Mouse (Mus musculus) ovary, postnatal 36 days (tissue): ENCODE results near the gene Ankrd24.
"Not testable (repeated sequence)": the region's sequence is repeated elsewhere in the genome, so short reads cannot be mapped to it uniquely, and the experiment has no call there.

Source experiments
- DNase-seq: peaks from one replicate; pipeline ENCODE4 v3.0.0; 2022; ENCODE audit warnings: low spot score, mixed read lengths

Gene Ankrd24

GRCm38 (mm10) chr10:81605666-81605973 lies 22.7 kb upstream of the Ankrd24 start:
- no peak for DNase-seq

GRCm38 (mm10) chr10:81605974-81606751 lies 22.2 kb upstream of the Ankrd24 start, which contains the start of gene BC025920:
Gene BC025920 (plus strand): TSS chr10:81606270.
- DNase-seq, result peak; percentile 91

GRCm38 (mm10) chr10:81608308-81608707 lies 20.0 kb upstream of the Ankrd24 start:
- DNase-seq, result no peak

- DNase-seq, result no peak
These were observed 15.6 kb upstream of the Ankrd24 start for GRCm38 (mm10) chr10:81612779-81613178.

- DNase-seq, result no peak
These were observed 12.9 kb upstream of the Ankrd24 start for GRCm38 (mm10) chr10:81615486-81615885.

- DNase-seq, result no peak
These were observed 8.4 kb upstream of the Ankrd24 start for GRCm38 (mm10) chr10:81619976-81620375.

GRCm38 (mm10) chr10:81620786-81621185 lies 7.6 kb upstream of the Ankrd24 start:
- DNase-seq, result no peak

GRCm38 (mm10) chr10:81623441-81623840 lies 4.9 kb upstream of the Ankrd24 start:
- DNase-seq, result no peak

- DNase-seq, result no peak
These were observed 2.0 kb upstream of the Ankrd24 start for GRCm38 (mm10) chr10:81626101-81626993.

GRCm38 (mm10) chr10:81626994-81627835 lies 1.1 kb upstream of the Ankrd24 start, which contains the start of gene Sirt6:
Gene Sirt6 (minus strand): TSS chr10:81627797.
- peak; percentile 88 for DNase-seq

- DNase-seq, result no peak
These were observed 512 bp upstream of the Ankrd24 start for GRCm38 (mm10) chr10:81627836-81628220.

GRCm38 (mm10) chr10:81633253-81634099 lies 5.1 kb downstream of the Ankrd24 start:
- DNase-seq, result peak; percentile 87

- no peak for DNase-seq
These were observed 8.0 kb downstream of the Ankrd24 start for GRCm38 (mm10) chr10:81636338-81636737.

- DNase-seq, result no peak
These were observed 9.8 kb downstream of the Ankrd24 start for GRCm38 (mm10) chr10:81638101-81638500.

GRCm38 (mm10) chr10:81640825-81641224 lies 12.5 kb downstream of the Ankrd24 start:
- not testable (repeated sequence) for DNase-seq

GRCm38 (mm10) chr10:81641566-81641965 lies 13.2 kb downstream of the Ankrd24 start:
- no peak for DNase-seq

GRCm38 (mm10) chr10:81641978-81642647 lies 13.8 kb downstream of the Ankrd24 start:
- DNase-seq, result no peak

- no peak for DNase-seq
These were observed 14.5 kb downstream of the Ankrd24 start for GRCm38 (mm10) chr10:81642648-81643448.

- peak; percentile 96 for DNase-seq
These were observed 15.2 kb downstream of the Ankrd24 start for GRCm38 (mm10) chr10:81643449-81644055.
